Mouse (Mus musculus) heart, postnatal 36 days (tissue): ENCODE data around the gene Slc36a2. TPM values are rescaled to one million over a fixed set of nuclear protein-coding genes. Genes with fewer than 3 reads are reported as not detected.

Experiments
- DNase-seq, 2 experiments: peaks; one replicate each; pipeline ENCODE4 v3.0.0; 2021 to 2022
- intact Hi-C: fragments of 180-260 bp; cut with DNase I; formaldehyde crosslinking; loops from one replicate; pipeline ENCODE4 v1.15.1; 2025
- total RNA-seq, 2 experiments: library from RNA; stranded (reverse); gene quantifications; 2 replicates each; pipeline ENCODE4 v1.2.3; 2021

The Slc36a2 gene
- 10 to 100 TPM; 14.3 to 14.8 TPM for total RNA-seq

- intact Hi-C loops: no loop called here
- DNase-seq: no peak
Measured at GRCm38 (mm10) chr11:55184733-55185291, at the start of gene Slc36a2. TSS of gene Slc36a2 (minus strand) at chr11:55185077.

- intact Hi-C loops: no loop called here
Measured at GRCm38 (mm10) chr11:55234288-55234687, 49.4 kb upstream of the Slc36a2 start.

GRCm38 (mm10) chr11:55231034-55231433 is 46.2 kb upstream of the Slc36a2 start:
- DNase-seq: no peak
- intact Hi-C loops: no loop called here

More at GRCm38 (mm10) chr11:55234288-55234687, 49.4 kb upstream of the Slc36a2 start:
- no peak for DNase-seq

- no peak for DNase-seq
- intact Hi-C loops: no loop called here
Measured at GRCm38 (mm10) chr11:55221306-55221705, 36.4 kb upstream of the Slc36a2 start.

DNA sequence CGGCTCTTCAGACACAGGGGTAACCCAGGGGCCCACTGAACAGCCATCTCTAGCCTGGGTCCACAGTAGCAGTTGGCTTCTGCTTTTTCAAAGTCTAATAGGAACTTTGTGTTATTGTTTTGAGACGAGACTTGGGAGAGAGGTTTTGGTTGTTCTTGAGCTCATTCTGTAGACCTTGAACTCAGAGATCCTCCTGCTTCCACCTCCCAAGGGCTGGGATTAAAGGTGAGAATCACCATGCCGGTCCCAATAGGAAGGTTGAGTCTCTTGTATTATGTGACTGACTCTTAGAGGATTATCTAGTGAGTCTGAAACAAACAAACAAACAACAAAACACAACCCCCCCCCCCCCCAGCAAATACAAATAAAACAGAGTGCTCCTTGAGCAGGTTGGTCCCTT is 33.6 kb upstream of the Slc36a2 start:
- no peak for DNase-seq
- intact Hi-C loops: no loop called here

GRCm38 (mm10) chr11:55217880-55218279 is 33.0 kb upstream of the Slc36a2 start:
- intact Hi-C loops: no loop called here

DNA sequence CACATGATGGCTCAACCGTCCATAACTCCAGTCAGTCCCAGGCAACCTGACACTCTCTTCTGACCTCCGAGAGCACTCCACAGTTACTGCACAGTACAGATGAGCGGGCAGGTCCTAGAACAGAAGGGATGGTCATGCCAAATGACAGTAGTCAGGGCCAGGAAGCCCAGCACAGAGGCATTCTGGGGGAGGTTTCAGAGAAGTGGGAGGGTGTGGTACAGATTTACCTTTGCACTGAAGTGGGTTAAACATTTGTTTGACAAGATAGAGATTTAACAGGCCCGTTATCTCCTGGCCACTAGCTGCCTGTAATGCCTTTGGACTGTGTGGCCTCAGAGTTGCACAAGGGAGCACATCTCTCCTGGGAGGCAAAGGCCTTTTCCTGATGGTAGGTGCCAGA is 32.5 kb upstream of the Slc36a2 start:
- DNase-seq: no peak
- intact Hi-C loops: no loop called here

More at GRCm38 (mm10) chr11:55217880-55218279, 33.0 kb upstream of the Slc36a2 start:
- no peak for DNase-seq

GRCm38 (mm10) chr11:55216830-55217229 is 32.0 kb upstream of the Slc36a2 start:
- intact Hi-C loops: no loop called here
- DNase-seq: no peak

GRCm38 (mm10) chr11:55216061-55216460 is 31.2 kb upstream of the Slc36a2 start:
- intact Hi-C loops: no loop called here
- DNase-seq: no peak

GRCm38 (mm10) chr11:55214978-55215377 is 30.1 kb upstream of the Slc36a2 start:
- intact Hi-C loops: no loop called here
- no peak for DNase-seq

DNA sequence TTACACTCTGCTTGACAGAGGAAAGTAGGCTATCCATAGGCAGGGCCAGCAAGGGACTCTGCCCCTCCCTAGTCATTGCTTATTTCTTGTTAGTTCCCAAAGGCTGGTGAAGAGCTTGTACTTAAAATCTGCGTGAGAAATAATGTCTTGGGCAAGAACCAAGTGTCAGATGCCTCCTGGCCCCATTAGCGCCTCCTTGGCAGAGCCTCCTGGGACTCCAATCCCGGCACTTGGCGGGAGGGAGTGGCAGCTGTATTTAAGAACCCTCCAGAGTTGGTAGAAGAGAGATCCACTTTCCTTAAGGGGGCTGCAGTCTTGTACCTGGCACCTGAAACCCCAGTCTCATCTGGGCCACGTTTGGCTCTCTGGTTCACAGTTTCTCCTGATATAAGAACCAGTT is 29.3 kb upstream of the Slc36a2 start:
- DNase-seq: no peak
- intact Hi-C loops: no loop called here

GRCm38 (mm10) chr11:55213518-55213917 is 28.6 kb upstream of the Slc36a2 start:
- intact Hi-C loops: no loop called here
- DNase-seq: no peak

DNA sequence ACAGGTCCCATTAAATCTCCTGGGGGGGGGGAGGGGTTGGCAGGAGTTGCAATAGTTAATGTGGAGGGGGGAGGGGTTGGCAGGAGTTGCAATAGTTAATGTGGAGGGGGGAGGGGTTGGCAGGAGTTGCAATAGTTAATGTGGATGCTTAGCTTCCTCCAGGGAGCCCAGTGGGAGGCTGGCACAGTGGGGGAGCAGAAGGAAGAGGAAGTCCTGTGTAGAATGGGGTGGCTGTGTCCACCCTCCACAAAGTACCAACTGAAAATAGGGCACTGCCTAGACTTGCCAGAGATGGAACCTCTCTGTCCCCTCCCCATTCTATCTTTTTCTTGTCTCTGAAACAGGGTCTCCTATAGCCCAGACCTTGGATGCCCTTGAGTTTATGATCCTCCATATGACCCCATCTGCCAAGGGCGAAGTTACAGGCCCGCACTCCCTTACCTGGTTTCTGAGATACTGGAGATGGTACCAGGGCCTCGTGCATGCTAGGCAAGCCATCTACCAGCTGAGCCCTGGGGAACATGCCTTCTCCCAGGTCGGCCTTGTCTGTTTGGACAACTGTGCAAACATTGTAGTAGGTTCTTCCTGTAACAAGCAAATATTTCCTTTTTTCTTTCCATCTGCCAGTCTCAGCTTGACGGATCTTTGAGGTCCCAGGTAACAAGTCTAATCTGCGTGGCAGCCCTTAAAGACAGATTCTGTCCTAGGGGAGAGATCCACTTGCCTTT is 24.9 kb upstream of the Slc36a2 start:
- DNase-seq: no peak
- intact Hi-C loops: no loop called here

- intact Hi-C loops: no loop called here
- no peak for DNase-seq
Measured at GRCm38 (mm10) chr11:55209032-55209431, 24.2 kb upstream of the Slc36a2 start.

DNA sequence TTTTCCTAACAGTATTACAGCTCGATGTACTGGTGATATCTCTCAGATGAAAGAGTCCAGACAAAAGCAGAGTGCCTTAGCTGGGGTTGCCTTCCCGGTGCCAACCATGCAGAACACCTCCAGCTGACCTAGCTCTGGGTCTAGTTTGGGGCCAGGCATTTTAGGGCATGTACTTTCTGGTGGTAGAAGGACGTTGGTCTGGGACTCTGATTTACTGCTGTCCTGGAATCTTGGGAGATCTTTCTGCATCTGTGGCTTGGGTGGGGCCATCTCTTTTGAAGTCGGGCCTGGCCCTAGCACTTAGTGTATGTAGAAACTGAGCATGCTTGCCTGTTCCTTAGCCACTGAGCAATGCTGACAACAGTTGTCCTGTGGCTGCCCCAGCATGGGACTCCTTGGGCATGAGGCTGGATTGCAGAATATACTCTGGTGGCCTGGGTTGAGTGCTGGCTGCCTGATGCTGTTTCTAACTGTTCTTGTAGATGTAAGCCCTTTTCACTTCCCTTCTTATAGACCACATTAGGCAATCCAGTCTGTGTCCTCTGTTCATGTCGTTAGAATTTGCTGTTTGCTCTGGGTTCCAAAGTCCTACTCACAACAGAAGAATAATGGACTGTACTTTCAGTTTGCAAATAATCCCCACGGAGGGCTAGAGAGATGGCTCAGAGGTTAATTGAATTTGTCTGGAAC is 23.3 kb upstream of the Slc36a2 start:
- intact Hi-C loops: no loop called here
- DNase-seq: no peak

GRCm38 (mm10) chr11:55204602-55205001 is 19.7 kb upstream of the Slc36a2 start:
- intact Hi-C loops: loop anchor here (1.0 to 5.0 kb wide), 4 partner anchors 33 to 242 kb away; no protein-coding TSS in a partner anchor
- DNase-seq: peak in 1 of 2 experiments; percentile 45

DNA sequence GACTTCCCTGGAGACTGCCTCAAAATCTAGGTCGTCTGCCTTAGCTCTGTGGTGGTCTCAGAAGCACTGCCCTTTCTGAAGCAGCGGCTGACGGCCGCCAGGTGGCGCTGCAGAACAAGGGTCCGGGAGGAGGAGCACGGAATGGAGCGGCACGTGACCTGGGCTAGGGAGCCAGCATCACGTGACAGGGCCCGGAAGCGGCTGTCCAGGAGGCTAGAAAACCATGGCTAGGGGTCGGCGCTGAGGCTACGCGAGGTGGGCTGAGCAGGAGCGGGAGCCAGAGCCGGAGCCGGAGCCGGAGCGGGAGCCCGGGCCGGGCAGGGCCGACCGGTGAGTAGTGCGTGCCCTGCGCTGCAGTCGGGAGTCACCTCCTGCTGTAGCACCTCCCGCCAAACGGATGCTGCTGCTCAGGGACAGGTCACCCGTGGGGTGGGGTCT is 19.3 kb upstream of the Slc36a2 start, which contains the start of gene Slc36a1:
Gene Slc36a1 (plus strand): TSS at position 192 of the 438 bp plus-strand sequence.
- peak; percentile 96 to 99 for DNase-seq
- intact Hi-C loops: loop anchor here (1.0 to 5.0 kb wide), 4 partner anchors 33 to 242 kb away; no protein-coding TSS in a partner anchor

DNA sequence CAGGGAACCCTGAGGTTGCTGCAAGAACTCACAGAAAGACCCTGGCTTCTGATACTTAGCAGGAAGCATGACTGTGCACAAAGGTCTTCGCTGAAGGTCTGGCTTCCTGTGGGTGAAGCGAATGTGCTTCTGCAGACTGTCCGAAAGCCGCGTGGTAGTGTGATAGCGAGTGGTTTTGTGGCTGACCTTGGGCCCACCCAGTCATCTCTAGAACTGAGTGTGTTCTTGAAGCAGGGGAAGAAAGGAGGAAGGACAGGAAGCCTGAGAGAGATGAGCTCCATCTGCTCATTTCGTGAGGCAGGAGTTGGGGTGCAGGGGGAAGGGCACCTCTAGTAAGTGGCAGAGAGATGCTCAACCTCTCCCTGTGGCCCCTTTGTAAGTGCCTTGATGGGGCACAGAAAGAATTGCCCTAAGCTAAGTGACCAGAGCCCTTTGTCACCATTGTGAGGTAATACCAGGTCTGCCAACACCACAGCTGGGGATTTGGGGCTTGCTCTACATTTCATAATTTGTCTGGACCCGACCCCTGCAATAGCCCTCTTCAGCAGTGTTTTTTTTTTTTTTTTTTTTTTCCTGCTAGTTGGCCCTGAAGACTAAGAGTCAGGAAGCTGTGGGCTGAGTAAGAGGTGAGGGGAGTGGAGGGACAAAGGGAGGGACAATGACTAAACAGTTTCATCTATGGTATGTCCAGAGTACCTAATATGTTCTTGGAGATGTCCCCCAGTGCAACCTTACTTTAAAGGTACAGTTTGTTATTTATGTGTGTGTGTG is 13.0 kb upstream of the Slc36a2 start:
- DNase-seq: no peak
- intact Hi-C loops: no loop called here

DNA sequence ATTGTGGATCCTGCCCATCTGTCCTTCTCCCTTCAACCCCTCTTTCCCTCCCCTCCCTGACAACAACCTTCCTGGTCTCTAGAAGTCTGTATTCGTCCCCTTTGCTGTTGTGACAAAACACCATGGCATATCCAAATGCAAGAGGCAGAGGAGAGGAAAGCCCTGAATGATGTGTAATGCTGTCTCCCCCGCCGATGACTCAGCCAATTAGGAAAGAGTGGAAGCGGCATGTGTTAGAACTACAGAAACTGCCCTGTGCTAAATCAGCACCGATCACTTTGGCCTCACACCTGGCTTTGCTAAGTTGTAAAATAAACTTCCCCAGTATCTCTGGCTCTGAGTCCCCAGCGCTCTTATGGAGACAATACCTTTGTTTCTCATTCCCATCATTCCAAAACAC is 12.2 kb upstream of the Slc36a2 start:
- intact Hi-C loops: no loop called here
- no peak for DNase-seq

- no peak for DNase-seq
- intact Hi-C loops: no loop called here
Measured at GRCm38 (mm10) chr11:55190216-55190615, 5.3 kb upstream of the Slc36a2 start.

DNA sequence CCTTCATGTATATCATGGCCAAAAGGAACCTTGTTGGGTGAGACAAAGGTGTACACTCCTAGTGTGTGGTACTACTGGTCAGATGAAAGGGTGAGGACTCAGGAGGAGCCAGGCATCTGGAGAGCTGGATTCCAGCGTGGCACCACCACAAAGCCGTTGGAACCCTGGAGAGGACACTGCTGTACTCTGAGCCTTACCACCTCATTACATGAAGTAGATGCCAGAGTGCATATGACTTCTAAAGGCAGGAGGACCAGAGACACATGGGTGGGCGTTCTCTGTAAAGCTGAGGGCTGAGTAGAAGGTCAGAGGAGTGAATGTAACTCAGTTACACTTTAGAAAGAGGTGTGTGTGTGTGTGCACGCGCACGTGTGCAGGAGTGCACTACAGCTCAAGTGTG is 2.9 kb upstream of the Slc36a2 start:
- intact Hi-C loops: no loop called here
- no peak for DNase-seq
